8 mouse cellular contexts compared by ENCODE assay signal in the genomic region with DNA sequence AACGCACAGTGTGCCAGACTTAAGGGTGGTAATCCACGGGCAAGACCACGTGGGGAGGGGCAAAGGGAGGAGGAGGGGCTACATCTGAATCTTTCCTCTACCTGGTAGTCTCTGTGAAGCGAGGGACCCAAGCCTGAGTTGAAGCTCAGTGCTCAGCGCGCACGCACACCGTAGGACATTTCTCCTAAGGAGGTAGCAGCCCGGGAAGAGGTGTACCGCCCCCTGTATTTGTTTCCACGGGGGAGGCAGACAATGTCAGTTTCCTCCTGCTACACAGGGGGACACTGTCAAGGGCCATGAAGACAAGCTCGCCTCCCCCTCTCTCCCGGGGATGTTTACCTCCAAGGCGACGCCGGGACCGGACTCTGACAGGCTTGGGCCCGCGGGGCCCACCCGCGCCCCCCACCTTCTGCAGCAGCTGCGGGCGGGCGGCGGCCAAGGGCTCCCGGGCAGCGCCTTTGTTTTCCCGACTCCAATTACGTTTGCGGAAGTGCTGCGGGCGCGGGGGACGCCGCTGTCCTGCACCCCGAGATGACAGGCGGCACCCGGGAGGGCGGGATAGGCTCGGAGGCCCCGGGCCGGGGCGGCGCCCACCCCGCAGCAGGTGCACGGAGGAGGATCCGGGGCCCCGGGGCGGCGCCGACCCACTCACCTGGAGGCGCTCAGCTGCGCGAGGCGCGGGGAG. TPM values are rescaled to one million over a fixed set of nuclear protein-coding genes. Genes with fewer than 3 reads are reported as not detected.
DNase-seq lines count a peak whose midpoint lies in the region; ATAC-seq lines count a peak whose summit lies in the region.

No protein-coding gene starts in this region.

- H3K9ac ChIP-seq in intestine, embryonic 14.5 days (ENCODE audit: low read length) = peak overlapping the region; percentile 51

- H3K4me1 ChIP-seq in intestine, embryonic 14.5 days (replicated peaks; ENCODE audit: control insufficient read depth, insufficient read depth, low read length) = no peaks in the 10 kb centered on the region

- H3K9me3 ChIP-seq in intestine, embryonic 14.5 days (ENCODE audit: control insufficient read depth, low read length) = no peaks in the 10 kb centered on the region

- intact Hi-C loops in left cerebral cortex, postnatal 36 days (cut with DNase I) = loop anchor here (10.0 kb wide), 2 partner anchors 62 to 232 kb away; no protein-coding TSS in a partner anchor

- peak overlapping the region; percentile 62 for H3K4me3 ChIP-seq in intestine, embryonic 14.5 days (ENCODE audit: low read depth, low read length)

- H3K4me2 ChIP-seq in intestine, embryonic 14.5 days (ENCODE audit: low read length) = peak overlapping the region; percentile 62

- no peaks in the 10 kb centered on the region for H3K36me3 ChIP-seq in intestine, embryonic 14.5 days (ENCODE audit: control insufficient read depth, insufficient read depth, low read length)

- WGBS in intestine, embryonic 14.5 days = under 1% methylated on average over 36 of the region's 56 CpGs

- peak; percentile 50 to 51 for DNase-seq in adrenal gland, adult 18-20 months (ENCODE audit: low spot score in 2 of 2)
- DNase-seq in embryo, embryonic 11 days = peak; percentile 50
- DNase-seq in gastrocnemius, postnatal 4 days (ENCODE audit: low spot score in 2 of 2) = peak; percentile 28 to 49
- DNase-seq in intestine, embryonic 14.5 days (ENCODE audit: low spot score) = peak; percentile 80
- peak; percentile 67 to 77 for DNase-seq in left cerebral cortex, postnatal 36 days (ENCODE audit: low spot score in 2 of 2)
- DNase-seq in right cerebral cortex, postnatal 10 days (ENCODE audit: low spot score in 2 of 2) = peak; percentile 62 to 69
- peak; percentile 50 to 59 for DNase-seq in urinary bladder, postnatal 36 days (ENCODE audit: low spot score in 2 of 2)

- ATAC-seq in intestine, embryonic 14.5 days (replicated peaks; ENCODE audit: low FRiP score, low TSS enrichment, low read depth) = peak; percentile 88
- ATAC-seq in megakaryocyte progenitor cell, adult 5-6 weeks (replicated peaks; ENCODE audit: poor library complexity) = peak; percentile 36

- H3K27ac ChIP-seq in intestine, embryonic 14.5 days (ENCODE audit: low read depth) = peak overlapping the region; percentile 34; the same call in 1 of the 2 replicates

- peaks cover 6% of the 10 kb centered on the region for H3K27me3 ChIP-seq in intestine, embryonic 14.5 days (replicated peaks; ENCODE audit: control insufficient read depth, insufficient read depth, low read length)

RNA-seq across cellular contexts. Expression of a gene that starts 0.7 kb away (rescaled TPM):
- total RNA-seq in adrenal gland, adult 18-20 months (2021) = 10 to 100 TPM; 17.0 to 17.9 TPM
- total RNA-seq in gastrocnemius, postnatal 4 days (2021) = 1 to 10 TPM; 6.2 to 7.6 TPM
- 3.7 and 4.3 TPM in 2 replicates for polyA plus RNA-seq in intestine, embryonic 14.5 days (2014; fragmentation: Nextera tagmentation; extraction: Ambion mirVana)
- total RNA-seq in left cerebral cortex, postnatal 36 days (2021) = 10 to 100 TPM; 76.9 to 80.1 TPM
- 5.4 and 6.2 TPM in 2 replicates for total RNA-seq in megakaryocyte progenitor cell, adult 5-6 weeks (2015)
- 3.5 and 5.0 TPM in 2 replicates for total RNA-seq in megakaryocyte progenitor cell, adult 5-6 weeks (2017)

Comparison
In these comparisons a context has a peak if more than half of its experiments do, and no peak if none do; other contexts are left out.
1. Peak in every context shown above with its lines: DNase-seq, ATAC-seq, H3K4me3 ChIP-seq and H3K27ac ChIP-seq.
2. RNA of a gene that starts 0.7 kb away (total RNA-seq): 76.9 to 80.1 TPM in left cerebral cortex, postnatal 36 days; 17.0 to 17.9 TPM in adrenal gland, adult 18-20 months, 6.2 to 7.6 TPM in gastrocnemius, postnatal 4 days and 3.5 to 6.2 TPM in megakaryocyte progenitor cell, adult 5-6 weeks; every median in the first group is over 4 times any median in the second.